Mouse (Mus musculus) MEL (cell line): Measurements from ENCODE around the gene Gm49403. TPM values are rescaled to one million over a fixed set of nuclear protein-coding genes. Genes with fewer than 3 reads are reported as not detected.
A peak's percentile ranks its signal among the peaks of the same experiment; 100 is the strongest.

Experiments
- DNase-seq: peaks from one replicate; pipeline ENCODE4 v3.0.0; 2011; ENCODE audit warnings: low read depth, low spot score
- H3K27ac ChIP-seq: 2 replicates; pipeline ENCODE4 v1.5.1; 2012; ENCODE audit warnings: low read depth, mild to moderate bottlenecking, control low read depth, low read length, moderate library complexity; ENCODE audit not compliant: control insufficient read depth
- H3K27me3 ChIP-seq, 2 experiments: fragments of 150-350 bp in 1 of 2; sonication (generic) in 1 of 2; 2 replicates each; pipeline ENCODE4 v1.6.1; 2012; ENCODE audit warnings: low read length in 2 of 2, mild to moderate bottlenecking in 2 of 2, improper control_type of control experiment in 1 of 2, moderate library complexity in 1 of 2; ENCODE audit not compliant: insufficient read depth in 2 of 2, control insufficient read depth in 1 of 2
- H3K36me3 ChIP-seq, 2 experiments: 2 replicates each; pipeline ENCODE4 v1.6.1; 2012 to 2014; ENCODE audit warnings: low read length in 2 of 2, improper control_type of control experiment in 1 of 2, inconsistent platforms in 1 of 2, mild to moderate bottlenecking in 1 of 2; ENCODE audit not compliant: insufficient read depth in 2 of 2, control insufficient read depth in 1 of 2
- H3K4me1 ChIP-seq, 2 experiments: fragments of 150-350 bp in 1 of 2; sonication (generic) in 1 of 2; 2 replicates each; pipeline ENCODE4 v1.6.1; 2012; ENCODE audit warnings: low read length in 2 of 2, improper control_type of control experiment in 1 of 2, mild to moderate bottlenecking in 1 of 2; ENCODE audit not compliant: insufficient read depth in 2 of 2, control insufficient read depth in 1 of 2
- H3K4me3 ChIP-seq, 2 experiments: fragments of 150-350 bp in 1 of 2; sonication (generic) in 1 of 2; 2 replicates each; pipeline ENCODE4 v1.5.1; 2012; ENCODE audit warnings: low read depth in 2 of 2, low read length in 2 of 2, mild to moderate bottlenecking in 2 of 2, moderate library complexity in 2 of 2, control low read depth in 1 of 2, improper control_type of control experiment in 1 of 2; ENCODE audit not compliant: control insufficient read depth in 1 of 2, insufficient read depth in 1 of 2
- H3K79me2 ChIP-seq: 2 replicates; pipeline ENCODE4 v1.6.1; 2012; ENCODE audit warnings: mild to moderate bottlenecking, low read length, moderate library complexity; ENCODE audit not compliant: control insufficient read depth, poor library complexity, insufficient read depth
- H3K9ac ChIP-seq: 2 replicates; pipeline ENCODE4 v1.6.1; 2012; ENCODE audit warnings: low read depth, mild to moderate bottlenecking, control low read depth, low read length, moderate library complexity; ENCODE audit not compliant: control insufficient read depth, poor library complexity, severe bottlenecking
- H3K9me3 ChIP-seq: fragments of 150-350 bp; sonication (generic); replicated peaks from 2 replicates; pipeline ENCODE4 v1.6.1; 2012; ENCODE audit warnings: mild to moderate bottlenecking, low read length, improper control_type of control experiment, moderate library complexity; ENCODE audit not compliant: insufficient read depth
- CHD1 ChIP-seq: IDR thresholded peaks from 2 replicates; pipeline ENCODE4 v1.6.1; 2012; ENCODE audit warnings: low read depth, mild to moderate bottlenecking, inconsistent platforms, low read length, improper control_type of control experiment
- E2F4 ChIP-seq: IDR thresholded peaks from 2 replicates; pipeline ENCODE4 v1.6.1; 2011; ENCODE audit warnings: low read depth, low read length, improper control_type of control experiment, borderline replicate concordance
- ELF1 ChIP-seq: IDR thresholded peaks from 2 replicates; pipeline ENCODE4 v1.6.1; 2014; ENCODE audit warnings: low read depth, mild to moderate bottlenecking, inconsistent platforms, low read length, improper control_type of control experiment, moderate library complexity
- ETS1 ChIP-seq: IDR thresholded peaks from 2 replicates; pipeline ENCODE4 v1.6.1; 2012; ENCODE audit warnings: low read depth, mild to moderate bottlenecking, inconsistent platforms, low read length, improper control_type of control experiment, moderate library complexity
- GABPA ChIP-seq: IDR thresholded peaks from 2 replicates; pipeline ENCODE4 v1.6.1; 2012; ENCODE audit warnings: low read depth, mild to moderate bottlenecking, inconsistent platforms, low read length, improper control_type of control experiment, moderate library complexity
- GATA1 ChIP-seq: IDR thresholded peaks from 2 replicates; pipeline ENCODE4 v1.6.1; 2011; ENCODE audit warnings: low read depth, low read length, improper control_type of control experiment
- HCFC1 ChIP-seq: IDR thresholded peaks from 2 replicates; pipeline ENCODE4 v1.6.1; 2012; ENCODE audit warnings: low read depth, mild to moderate bottlenecking, inconsistent platforms, low read length, improper control_type of control experiment, moderate library complexity
- JUND ChIP-seq: IDR thresholded peaks from 2 replicates; pipeline ENCODE4 v1.6.1; 2011; ENCODE audit warnings: low read depth, mild to moderate bottlenecking, improper control_type of control experiment, low read length
- MAZ ChIP-seq: IDR thresholded peaks from 2 replicates; pipeline ENCODE4 v1.6.1; 2012; ENCODE audit warnings: low read depth, mild to moderate bottlenecking, inconsistent platforms, low read length, improper control_type of control experiment
- MYB ChIP-seq: IDR thresholded peaks from 2 replicates; pipeline ENCODE4 v1.6.1; 2011; ENCODE audit warnings: mild to moderate bottlenecking, low read depth, low read length, improper control_type of control experiment
- MYC ChIP-seq: IDR thresholded peaks from 2 replicates; pipeline ENCODE4 v1.6.1; 2011; ENCODE audit warnings: low read depth, mild to moderate bottlenecking, low read length, improper control_type of control experiment, moderate library complexity
- NELFE ChIP-seq: IDR thresholded peaks from 2 replicates; pipeline ENCODE4 v1.6.1; 2011; ENCODE audit warnings: low read depth, low read length, improper control_type of control experiment
- NRF1 ChIP-seq: IDR thresholded peaks from 2 replicates; pipeline ENCODE4 v1.6.1; 2014; ENCODE audit warnings: low read depth, mild to moderate bottlenecking, inconsistent platforms, low read length, improper control_type of control experiment, moderate library complexity; ENCODE audit not compliant: poor library complexity, insufficient read depth, severe bottlenecking
- POLR2A ChIP-seq, 2 experiments: IDR thresholded peaks; 2 replicates each; pipeline ENCODE4 v1.6.1; 2011 to 2012; ENCODE audit warnings: low read length in 2 of 2, mild to moderate bottlenecking in 2 of 2, control low read depth in 1 of 2, improper control_type of control experiment in 1 of 2, low read depth in 1 of 2, moderate library complexity in 1 of 2; ENCODE audit not compliant: control insufficient read depth in 1 of 2, insufficient read depth in 1 of 2, poor library complexity in 1 of 2
- POLR2AphosphoS2 ChIP-seq: IDR thresholded peaks from 2 replicates; pipeline ENCODE4 v1.6.1; 2011; ENCODE audit warnings: low read length, improper control_type of control experiment
- POLR2AphosphoS5 ChIP-seq: IDR thresholded peaks from 2 replicates; pipeline ENCODE4 v1.6.1; 2012; ENCODE audit warnings: low read depth, borderline replicate concordance, mild to moderate bottlenecking, inconsistent platforms, low read length, moderate library complexity, mixed read lengths
- RAD21 ChIP-seq: IDR thresholded peaks from 2 replicates; pipeline ENCODE4 v1.6.1; 2011; ENCODE audit warnings: mild to moderate bottlenecking, low read depth, low read length, improper control_type of control experiment
- SIN3A ChIP-seq: IDR thresholded peaks from 2 replicates; pipeline ENCODE4 v1.6.1; 2012; ENCODE audit warnings: low read length, improper control_type of control experiment, inconsistent platforms
- SMC3 ChIP-seq: IDR thresholded peaks from 2 replicates; pipeline ENCODE4 v1.6.1; 2011; ENCODE audit warnings: low read depth, low read length, improper control_type of control experiment
- TBP ChIP-seq: IDR thresholded peaks from 2 replicates; pipeline ENCODE4 v1.8.0; 2011; ENCODE audit warnings: low read depth, low read length, improper control_type of control experiment
- TCF12 ChIP-seq: IDR thresholded peaks from 2 replicates; pipeline ENCODE4 v1.6.1; 2014; ENCODE audit warnings: low read depth, mild to moderate bottlenecking, inconsistent platforms, low read length, improper control_type of control experiment, moderate library complexity
- USF1 ChIP-seq: IDR thresholded peaks from 2 replicates; pipeline ENCODE4 v1.6.1; 2014; ENCODE audit warnings: low read depth, mild to moderate bottlenecking, inconsistent platforms, low read length, improper control_type of control experiment, moderate library complexity
- ZC3H11A ChIP-seq: IDR thresholded peaks from 2 replicates; pipeline ENCODE4 v1.6.1; 2012; ENCODE audit warnings: low read depth, mild to moderate bottlenecking, inconsistent platforms, low read length, improper control_type of control experiment
- ZKSCAN1 ChIP-seq: IDR thresholded peaks from 2 replicates; pipeline ENCODE4 v1.6.1; 2012; ENCODE audit warnings: low read depth, mild to moderate bottlenecking, inconsistent platforms, low read length, improper control_type of control experiment, moderate library complexity
- ZMIZ1 ChIP-seq: IDR thresholded peaks from 2 replicates; pipeline ENCODE4 v1.6.1; 2012; ENCODE audit warnings: low read depth, mild to moderate bottlenecking, inconsistent platforms, low read length, improper control_type of control experiment, moderate library complexity
- polyA plus RNA-seq, 2 experiments: library from polyadenylated mRNA; stranded (reverse) in 1 of 2; unstranded in 1 of 2; fragments of >175 nt in 1 of 2; fragments of >200 nt in 1 of 2; gene quantifications; 2 replicates each; pipeline versions ENCODE4 v1.2.1 to v1.2.4; 2012; ENCODE audit warnings: low replicate concordance in 2 of 2, low read depth in 1 of 2; ENCODE audit not compliant: insufficient read length in 2 of 2, insufficient read depth in 1 of 2, missing spikeins in 1 of 2
- total RNA-seq: library from RNA; depleted of rRNA; stranded (reverse); fragments of 300-350 nt; gene quantifications from 2 replicates; pipeline ENCODE4 v1.2.3, GENCODE M21; 2012

The Gm49403 gene
- total and polyA plus RNA-seq, 3 experiments, result not detected

- H3K36me3 ChIP-seq, result peaks cover 1 to 13% of the 10 kb centered on the region in 2 experiments
- H3K27ac ChIP-seq, result peak overlapping the region; percentile 88
These were observed 35.9 kb downstream of the Gm49403 start for GRCm38 (mm10) chr19:8919684-8920072.

GRCm38 (mm10) chr19:8920073-8920736, 36.5 kb downstream of the Gm49403 start, which contains the start of gene B3gat3:
Gene B3gat3 (plus strand): TSS chr19:8920374.
- Histone ChIP-seq H3K9ac (peak within 1 kb of the TSS; percentile 92), H3K27me3 (no peaks in the 10 kb centered on the region), H3K9me3 (no peaks in the 10 kb centered on the region), H3K79me2 (peaks cover 16% of the 10 kb centered on the region), H3K4me3 (peak within 1 kb of the TSS; percentile 83 to 91), H3K4me1 (peaks cover 8 to 10% of the 10 kb centered on the region in 2 experiments; a peak in 3 of 4 replicates), H3K36me3 (peaks cover 1 to 13% of the 10 kb centered on the region in 2 experiments; a peak in 3 of 4 replicates), H3K27ac (peak within 1 kb of the TSS; percentile 88)
- peak; percentile 91 for DNase-seq
- TF ChIP-seq HCFC1, result peak; percentile 83
- no peak for TF ChIP-seq GATA1
- peak; percentile 71 for TF ChIP-seq SIN3A
- TF ChIP-seq USF1, result 0 out of 2 replicates have a peak, but pooled peaks have one; percentile 12
- TF ChIP-seq POLR2AphosphoS5, result no peak
- no peak for TF ChIP-seq RAD21
- TF ChIP-seq NRF1, result no peak
- peak; percentile 43; the same call in 1 of the 2 replicates for TF ChIP-seq MYC
- TF ChIP-seq POLR2A (IDR thresholded peaks at IDR 0.05; ENCODE audit: control insufficient read depth in 1 of 2, insufficient read depth in 1 of 2, low read depth in 1 of 2, low read length in 2 of 2, poor library complexity in 1 of 2), result peak; percentile 47 to 90; a peak in 3 of 4 replicates
- no peak for TF ChIP-seq ZKSCAN1
- 0 out of 2 replicates have a peak, but pooled peaks have one; percentile 6 for TF ChIP-seq SMC3
- no peak for TF ChIP-seq CHD1
- peak; percentile 63; the same call in 1 of the 2 replicates for TF ChIP-seq ZMIZ1
- no peak for TF ChIP-seq MYB
- TF ChIP-seq MAZ, result peak; percentile 49; the same call in 1 of the 2 replicates
- TF ChIP-seq JUND, result no peak
- TF ChIP-seq TCF12, result 0 out of 2 replicates have a peak, but pooled peaks have one; percentile 34
- TF ChIP-seq NELFE, result peak; percentile 80
- TF ChIP-seq ZC3H11A, result no peak
- TF ChIP-seq ETS1, result no peak; the same call in 1 of the 2 replicates
- peak; percentile 81 for TF ChIP-seq ELF1
- peak; percentile 80; the same call in 1 of the 2 replicates for TF ChIP-seq POLR2AphosphoS2
- peak; percentile 45; the same call in 1 of the 2 replicates for TF ChIP-seq TBP
- TF ChIP-seq E2F4, result 0 out of 2 replicates have a peak, but pooled peaks have one; percentile 53

More at GRCm38 (mm10) chr19:8919684-8920072, 35.9 kb downstream of the Gm49403 start:
- Histone ChIP-seq H3K27me3 (no peaks in the 10 kb centered on the region), H3K4me1 (peaks cover 8 to 10% of the 10 kb centered on the region in 2 experiments; a peak in 3 of 4 replicates), H3K79me2 (peaks cover 16% of the 10 kb centered on the region), H3K9ac (peak overlapping the region; percentile 92), H3K4me3 (peak overlapping the region; percentile 83 to 91), H3K9me3 (no peaks in the 10 kb centered on the region)
- no peak for DNase-seq
- TF ChIP-seq NELFE, result no peak
- no peak for TF ChIP-seq GABPA
